In genomic region chr7:45570103-45570741, GRCm38 (mm10) we compare ENCODE assay signal across 8 mouse cellular contexts. TPM values are rescaled to one million over a fixed set of nuclear protein-coding genes. Genes with fewer than 3 reads are reported as not detected.
DNase-seq lines count a peak whose midpoint lies in the region; ATAC-seq and TF ChIP-seq lines count a peak whose summit lies in the region.

Bcat2 (plus strand) TSS chr7:45570153.

- no peak for TF ChIP-seq CTCF in gastrocnemius, adult 2 months (IDR thresholded peaks at IDR 0.05)

- H3K9ac ChIP-seq in hindbrain, embryonic 15.5 days: peak within 1 kb of the TSS; percentile 77

- H3K4me2 ChIP-seq in hindbrain, embryonic 15.5 days: peak within 1 kb of the TSS; percentile 72

- intact Hi-C loops in gastrocnemius, adult 2 months (cut with DNase I): no loop called here

- H3K27me3 ChIP-seq in hindbrain, embryonic 15.5 days: 0 out of 2 replicates have a peak, but pooled peaks cover 4% of the 10 kb centered on the region

- ATAC-seq in activated CD4-positive, CD25-positive, alpha-beta regulatory T cell, adult 4 months: peak; percentile 51
- peak; percentile 61 for ATAC-seq in common myeloid progenitor, adult 5-6 weeks (replicated peaks; ENCODE audit: low read depth, poor library complexity, severe bottlenecking)
- ATAC-seq in hindbrain, embryonic 15.5 days (ENCODE audit: low FRiP score, low read depth): peak; percentile 73

- H3K4me1 ChIP-seq in hindbrain, embryonic 15.5 days (replicated peaks): peaks cover 32% of the 10 kb centered on the region

- under 1% methylated on average over 42 of the region's 42 CpGs for WGBS in hindbrain, embryonic 15.5 days

- peak within 1 kb of the TSS; percentile 92 for H3K4me3 ChIP-seq in gastrocnemius, adult 2 months
- H3K4me3 ChIP-seq in hindbrain, embryonic 15.5 days: peak within 1 kb of the TSS; percentile 69

- DNase-seq in gastrocnemius, adult 2 months: peak; percentile 90
- peak; percentile 59 to 63 for DNase-seq in layer of hippocampus, postnatal 36 days
- peak; percentile 82 for DNase-seq in lung, postnatal 25 days (ENCODE audit: low spot score)
- peak; percentile 74 for DNase-seq in retina, embryonic 14.5 days (ENCODE audit: low spot score)
- DNase-seq in thymus, postnatal 36 days: peak; percentile 76 to 84

- H3K36me3 ChIP-seq in hindbrain, embryonic 15.5 days: no peaks in the 10 kb centered on the region

- H3K27ac ChIP-seq in gastrocnemius, adult 2 months: peak within 1 kb of the TSS; percentile 96
- peak within 1 kb of the TSS; percentile 88 for H3K27ac ChIP-seq in hindbrain, embryonic 15.5 days (replicated peaks)

- H3K9me3 ChIP-seq in hindbrain, embryonic 15.5 days: no peaks in the 10 kb centered on the region

RNA-seq across cellular contexts. Expression of gene Bcat2, which starts in this region (rescaled TPM):
- 10 to 100 TPM; 40.9 to 56.9 TPM for polyA plus RNA-seq in activated CD4-positive, CD25-positive, alpha-beta regulatory T cell, adult 4 months (2017; shearing (Covaris generic))
- total RNA-seq in common myeloid progenitor, adult 5-6 weeks (2017): 26.6 and 39.0 TPM in 2 replicates
- 100 to 1,000 TPM in 1 of 2 experiments, 10 to 100 TPM in 1; 91.4 to 106 TPM for total RNA-seq in gastrocnemius, adult 2 months (2021)
- 22.2 and 22.7 TPM in 2 replicates for polyA plus RNA-seq in hindbrain, embryonic 15.5 days (2015; fragmentation: Nextera tagmentation; extraction: Ambion mirVana)
- 10 to 100 TPM; 23.5 to 29.9 TPM for total RNA-seq in layer of hippocampus, postnatal 36 days (2021)

Comparison
In these comparisons a context has a peak if more than half of its experiments do, and no peak if none do; other contexts are left out.
1. Peak in every context shown above with its lines: DNase-seq, ATAC-seq, H3K4me3 ChIP-seq and H3K27ac ChIP-seq.